Mouse (Mus musculus) naive thymus-derived CD4-positive, alpha-beta T cell, adult 5 months (primary cell): ENCODE measurements around the gene Zswim8. TPM values are rescaled to one million over a fixed set of nuclear protein-coding genes. Genes with fewer than 3 reads are reported as not detected.

Experiments used
- polyA plus RNA-seq: library from polyadenylated mRNA; unstranded; fragments of 100-300 nt; shearing (Covaris generic); gene quantifications from one replicate; pipeline ENCODE4 v1.2.1, GENCODE M21; 2017

Gene Zswim8
- polyA plus RNA-seq, result 55.9 TPM

DNA sequence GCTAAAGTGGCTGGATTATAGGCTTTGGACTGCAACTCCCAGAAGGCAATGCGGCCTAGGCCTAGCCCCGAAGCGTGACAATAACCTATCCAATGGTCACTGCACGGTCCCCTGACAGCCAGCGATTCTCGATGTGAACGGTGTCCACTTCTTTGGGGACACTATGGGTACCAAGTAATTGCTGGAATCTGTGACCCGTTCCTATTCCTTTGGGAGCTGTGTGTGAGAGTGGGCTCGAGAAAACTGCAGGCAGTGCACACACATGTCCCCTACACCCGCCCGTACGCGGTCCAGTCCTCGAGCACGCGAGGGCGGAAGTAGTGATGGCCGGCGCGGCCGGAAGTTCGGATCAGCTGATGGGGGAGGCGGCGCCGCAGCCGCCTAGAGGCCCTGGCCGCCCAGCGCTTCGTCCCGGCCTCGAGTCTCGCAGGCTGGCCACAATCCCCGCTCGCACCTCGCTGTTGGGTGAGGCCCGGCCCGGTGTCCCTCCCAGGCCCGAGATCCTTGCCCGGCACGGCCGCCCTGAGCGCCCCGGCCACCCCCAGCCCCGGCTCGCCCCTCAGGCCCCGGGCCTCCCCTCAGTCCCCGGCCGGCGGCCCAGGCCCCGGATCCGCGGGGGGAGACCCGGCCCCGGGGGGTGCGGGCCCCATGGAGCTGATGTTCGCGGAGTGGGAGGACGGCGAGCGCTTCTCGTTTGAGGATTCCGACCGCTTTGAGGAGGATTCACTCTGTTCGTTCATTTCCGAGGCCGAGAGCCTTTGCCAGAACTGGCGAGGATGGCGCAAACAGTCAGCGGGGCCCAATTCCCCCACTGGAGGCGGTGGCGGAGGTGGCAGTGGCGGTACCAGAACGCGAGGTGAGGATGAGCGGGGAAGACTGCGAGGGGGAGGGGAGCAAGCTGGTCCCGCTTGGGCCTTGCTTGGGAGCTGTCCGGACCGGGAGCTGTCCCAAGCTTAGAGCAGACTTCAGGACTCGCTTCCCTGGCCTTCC, at the start of gene Zswim8:
Gene Zswim8 (plus strand): TSS at position 352 of the 990 bp plus-strand sequence.

DNA sequence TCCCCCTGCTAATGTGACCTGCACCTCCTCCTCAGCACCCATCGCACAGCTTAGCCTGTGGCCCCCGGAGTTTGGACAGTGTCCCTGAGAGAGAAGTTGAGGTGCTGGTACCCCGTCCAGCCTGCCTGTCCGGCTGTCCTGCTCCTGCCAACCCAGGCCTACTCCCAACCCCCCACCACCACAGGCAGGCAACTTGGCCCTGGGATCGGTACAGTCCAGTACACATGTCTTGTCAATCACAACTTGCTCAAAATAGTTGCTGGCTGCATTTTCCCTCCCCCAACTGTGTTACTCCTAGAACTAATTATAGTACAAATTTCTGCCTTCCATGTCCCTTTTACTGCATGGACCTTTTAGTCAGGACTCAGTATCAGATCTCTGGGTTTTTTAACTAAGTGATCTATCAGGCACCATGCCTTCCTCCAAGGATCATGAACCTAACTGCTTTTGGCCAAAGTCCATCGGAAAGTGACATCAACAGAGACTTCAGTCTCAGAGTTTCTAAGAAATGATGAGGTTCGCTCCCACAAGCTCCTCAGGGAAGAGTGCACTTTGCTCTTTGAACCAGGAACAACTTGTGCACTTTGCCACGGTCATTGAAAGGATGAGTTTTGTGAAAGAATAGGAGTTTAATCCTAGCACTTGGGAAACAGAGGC, 39.1 kb upstream of the Zswim8 start, which contains the start of gene Synpo2l:
Gene Synpo2l (minus strand): TSS at position 201 of the 657 bp plus-strand sequence.

DNA sequence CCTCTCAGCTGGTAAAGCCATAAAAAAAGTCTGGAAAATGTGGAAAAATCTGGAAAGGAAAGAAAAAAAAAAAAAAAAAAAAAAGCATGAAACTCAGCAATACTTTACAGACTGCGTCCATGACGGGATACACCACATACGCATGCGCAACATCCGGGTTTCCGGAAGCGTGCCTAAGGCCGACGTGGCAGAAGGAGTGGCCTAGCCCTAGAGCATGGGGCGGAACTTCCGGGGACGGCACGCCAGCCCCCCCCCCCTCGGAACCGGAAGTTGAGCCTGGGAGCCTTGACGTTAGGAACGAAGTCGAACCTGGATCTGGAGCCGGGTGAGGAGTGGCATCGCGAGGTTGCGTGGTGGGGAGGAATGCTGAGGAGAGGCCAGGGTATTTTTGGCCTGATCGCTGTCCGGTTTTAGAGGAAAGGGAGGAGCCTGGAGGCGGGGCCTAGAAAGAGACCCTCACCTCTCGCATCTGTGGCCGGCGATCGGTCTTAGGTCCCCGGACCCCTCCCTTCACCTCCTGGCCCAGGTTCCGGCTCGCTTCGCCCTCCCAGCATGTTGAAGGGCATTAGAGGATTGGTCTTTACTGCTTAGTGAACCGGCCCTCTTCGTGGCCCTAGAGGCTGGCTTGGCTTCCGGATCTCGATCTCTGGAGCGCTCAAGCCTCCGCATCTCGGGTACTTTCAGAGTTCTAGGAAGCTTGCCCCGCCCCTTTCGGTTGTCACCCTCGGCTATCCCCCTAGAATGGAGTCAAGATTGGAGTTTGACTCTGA, 33.1 kb upstream of the Zswim8 start, which contains the start of gene Sec24c:
Gene Sec24c (plus strand): TSS at position 245 of the 770 bp plus-strand sequence.

DNA sequence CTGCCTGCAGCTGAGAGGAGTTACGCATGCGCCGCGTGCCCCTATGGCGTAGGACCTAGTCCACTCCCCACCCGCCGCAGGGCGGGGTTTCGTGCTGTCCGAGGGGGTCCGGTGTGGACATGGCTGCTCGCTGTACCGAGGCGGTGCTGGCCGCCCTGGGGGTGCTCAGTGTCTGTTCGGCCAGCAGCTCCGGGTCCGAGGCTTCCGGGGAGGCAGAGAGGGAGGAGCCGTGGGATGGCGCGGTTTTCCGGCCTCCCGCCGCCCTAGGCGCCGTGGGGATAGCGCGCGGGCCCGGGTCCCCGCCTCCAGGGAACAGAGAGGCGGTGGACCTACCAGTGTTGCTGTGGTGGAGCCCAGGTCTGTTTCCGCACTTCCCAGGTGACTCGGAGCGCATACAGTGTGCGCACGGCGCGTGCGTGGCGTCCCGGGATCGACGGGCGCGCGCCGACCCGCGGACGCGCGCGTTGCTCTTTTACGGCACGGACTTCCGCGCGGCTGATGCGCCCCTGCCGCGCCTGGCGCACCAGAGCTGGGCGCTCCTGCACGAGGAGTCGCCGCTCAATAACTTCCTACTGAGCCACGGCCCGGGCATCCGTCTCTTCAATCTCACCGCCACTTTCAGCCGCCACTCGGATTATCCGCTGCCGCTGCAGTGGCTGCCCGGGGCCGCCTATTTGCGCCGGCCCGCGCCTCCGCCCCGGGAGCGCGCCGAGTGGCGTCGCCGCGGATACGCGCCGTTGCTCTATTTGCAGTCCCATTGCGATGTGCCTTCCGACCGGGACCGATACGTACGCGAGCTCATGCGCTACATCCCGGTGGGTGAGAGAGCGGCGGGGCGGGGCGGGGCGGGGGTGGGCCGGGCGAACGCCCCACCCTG, 12.2 kb upstream of the Zswim8 start, which contains the start of gene Fut11:
Gene Fut11 (plus strand): TSS at position 85 of the 877 bp plus-strand sequence.

DNA sequence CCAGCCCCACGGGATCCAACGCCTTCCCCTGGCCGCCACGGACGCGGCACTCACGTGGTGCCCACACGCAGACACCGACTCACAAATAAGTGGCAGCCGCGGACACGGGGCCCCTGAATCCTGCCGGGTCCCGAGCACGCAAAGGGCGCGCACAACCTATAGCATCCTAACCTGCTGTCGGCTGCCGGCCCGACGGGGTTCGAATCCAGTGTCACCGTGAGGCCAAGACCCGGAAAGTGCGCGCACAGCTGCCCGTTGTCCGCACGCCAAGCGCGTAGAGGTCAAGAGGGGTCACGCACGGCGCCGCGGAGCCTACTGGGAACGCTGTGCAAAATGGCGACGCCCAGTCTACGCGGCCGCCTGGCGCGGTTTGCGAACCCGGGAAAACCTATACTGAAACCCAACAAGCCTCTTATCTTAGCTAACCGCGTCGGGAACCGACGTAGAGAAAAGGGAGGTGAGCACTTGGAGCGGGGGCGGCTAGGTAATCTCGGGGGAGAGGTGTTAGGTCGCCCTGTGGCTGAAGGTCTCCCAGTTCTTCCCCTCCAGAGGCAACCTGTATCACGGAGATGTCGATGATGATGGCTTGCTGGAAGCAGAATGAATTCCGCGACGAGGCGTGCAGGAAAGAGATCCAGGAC, 4.5 kb upstream of the Zswim8 start, which contains the start of gene Chchd1:
Gene Chchd1 (plus strand): TSS at position 266 of the 641 bp plus-strand sequence.

DNA sequence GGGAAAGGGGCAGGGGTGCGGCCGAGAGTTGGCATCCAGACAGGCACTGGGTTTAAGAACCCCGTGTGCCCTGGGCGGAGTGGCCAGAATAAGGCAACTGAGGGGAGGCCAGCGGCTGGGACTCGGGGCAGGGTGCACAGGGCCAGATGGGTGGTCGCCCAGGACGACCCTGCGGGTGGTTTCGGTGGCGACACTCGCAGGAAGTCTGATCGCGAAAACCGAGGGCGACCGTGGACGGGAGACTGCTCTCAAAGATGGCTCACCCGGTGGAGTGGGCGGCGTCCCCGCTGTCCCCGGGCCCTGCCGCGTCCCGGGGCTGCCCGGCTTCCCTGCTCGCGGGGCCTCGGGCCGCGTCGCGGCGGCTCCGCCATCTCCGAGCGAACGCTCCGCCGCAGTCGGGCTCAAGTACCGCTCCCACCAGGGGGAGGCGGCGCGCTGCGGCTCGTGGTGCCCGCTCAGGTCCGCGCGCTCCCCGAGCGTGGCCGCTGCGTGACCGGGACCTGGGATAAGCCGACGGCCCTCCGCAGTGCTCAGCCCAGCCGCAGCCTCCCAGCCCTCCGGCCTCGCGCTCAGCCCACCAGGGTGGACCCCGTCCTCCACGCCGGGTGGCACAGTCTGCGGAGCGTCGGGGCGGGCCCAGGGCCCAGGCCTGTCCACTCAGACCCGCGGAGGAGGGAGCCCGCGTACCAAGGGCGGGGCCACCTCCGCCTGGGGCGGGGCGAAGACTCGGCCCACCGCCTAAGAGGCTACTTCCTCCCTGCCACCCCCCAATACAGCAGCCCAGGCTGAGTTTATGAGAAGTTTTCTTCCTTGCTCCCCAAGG, 26.8 kb downstream of the Zswim8 start, which contains the start of gene Ndst2:
Gene Ndst2 (minus strand): TSS at position 611 of the 823 bp plus-strand sequence.

Other genes with a start within 250 kb of the Zswim8 start
- 35.0 TPM for gene Anxa7, start 227.4 kb upstream of the Zswim8 start, polyA plus RNA-seq
- gene Mss51, start 210.7 kb upstream of the Zswim8 start, polyA plus RNA-seq, result 0.88 TPM
- 26.4 TPM for gene Ppp3cb, start 161.0 kb upstream of the Zswim8 start, polyA plus RNA-seq
- 1.7 TPM for gene Usp54, start 66.5 kb upstream of the Zswim8 start, polyA plus RNA-seq
- gene Myoz1, start 51.0 kb upstream of the Zswim8 start, polyA plus RNA-seq, result 0.60 TPM
- gene Synpo2l, start 39.2 kb upstream of the Zswim8 start, polyA plus RNA-seq, result not detected
- 255 TPM for gene Sec24c, start 33.2 kb upstream of the Zswim8 start, polyA plus RNA-seq
- 8.6 TPM for gene Fut11, start 12.6 kb upstream of the Zswim8 start, polyA plus RNA-seq
- gene Chchd1, start 4.5 kb upstream of the Zswim8 start, polyA plus RNA-seq, result 72.9 TPM
- gene Ndst2, start 27.0 kb downstream of the Zswim8 start, polyA plus RNA-seq, result 30.0 TPM
- gene Camk2g, start 86.5 kb downstream of the Zswim8 start, polyA plus RNA-seq, result 7.2 TPM
- not detected for gene Plau, start 129.1 kb downstream of the Zswim8 start, polyA plus RNA-seq
- gene Vcl, start 221.8 kb downstream of the Zswim8 start, polyA plus RNA-seq, result 4.4 TPM